Mouse (Mus musculus): ENCODE data around the gene Trpt1. TPM values are rescaled to one million over a fixed set of nuclear protein-coding genes. Genes with fewer than 3 reads are reported as not detected.

The Trpt1 gene
- polyA plus RNA-seq (2015; fragmentation: Nextera tagmentation; extraction: Ambion mirVana) = 10.0 and 10.1 TPM in 2 replicates

DNA sequence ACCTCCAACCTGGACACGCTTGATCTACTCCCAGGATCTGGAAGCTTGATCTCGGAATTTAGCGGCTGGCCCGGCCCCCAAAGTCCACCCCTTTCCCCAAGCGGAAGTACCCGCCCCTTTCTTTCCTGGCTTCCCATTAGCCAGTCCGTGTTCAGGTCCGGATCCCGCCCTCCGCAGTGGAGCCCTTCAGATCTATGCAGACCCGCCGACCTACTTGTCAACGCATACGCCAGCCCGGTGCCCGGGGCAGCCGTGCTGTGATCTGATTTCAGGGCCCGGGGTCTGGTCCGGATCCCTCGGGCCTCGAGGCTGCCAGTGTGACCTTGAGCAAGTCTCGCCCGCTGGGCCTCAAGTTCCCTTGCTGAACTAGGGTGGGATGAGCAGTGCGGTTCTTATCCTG lies at the start of gene Trpt1, which contains the start of gene Nudt22:
TSS of gene Trpt1 (plus strand) at position 126 of the 400 bp plus-strand sequence.
TSS of gene Nudt22 (minus strand) at position 112 of the 400 bp plus-strand sequence.
- Histone ChIP-seq H3K4me3 (replicated peaks) (peak within 1 kb of the TSS; percentile 63), H3K9me3 (no peaks in the 10 kb centered on the region), H3K4me1 (peaks cover 32% of the 10 kb centered on the region), H3K27me3 (replicated peaks) (no peaks in the 10 kb centered on the region), H3K36me3 (peaks cover 12% of the 10 kb centered on the region; the same call in 1 of the 2 replicates), H3K4me2 (peak within 1 kb of the TSS; percentile 82), H3K9ac (peak within 1 kb of the TSS; percentile 81), H3K27ac (peak within 1 kb of the TSS; percentile 77)
- ATAC-seq (ENCODE audit: insufficient read depth, low FRiP score, low read depth) = peak; percentile 83
- WGBS = under 1% methylated on average over 24 of the region's 24 CpGs

DNA sequence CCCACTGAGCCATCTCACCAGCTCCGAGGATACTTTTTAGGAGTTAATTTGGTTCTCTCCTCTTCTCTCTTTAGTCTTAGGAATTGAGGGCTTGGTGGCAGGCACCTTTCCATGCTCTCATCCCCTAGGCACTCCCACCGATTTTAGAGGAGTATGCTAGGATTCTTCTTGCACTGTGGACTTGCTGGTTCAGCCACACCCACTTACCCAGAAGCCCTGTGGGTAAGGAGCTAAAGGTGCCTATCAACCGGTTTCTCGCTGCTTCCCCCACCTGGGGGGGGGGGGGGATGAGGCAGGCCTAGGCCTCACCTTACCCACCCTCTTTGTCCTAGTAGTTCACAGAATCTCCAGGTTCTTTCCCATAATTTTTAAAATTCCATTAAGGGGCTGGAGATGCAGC lies 48.2 kb upstream of the Trpt1 start:
- no peak for ATAC-seq (ENCODE audit: insufficient read depth, low FRiP score, low read depth)
- Histone ChIP-seq H3K9ac (no peak overlapping the region), H3K9me3 (no peaks in the 10 kb centered on the region), H3K27me3 (replicated peaks) (no peaks in the 10 kb centered on the region), H3K4me3 (replicated peaks) (no peak overlapping the region), H3K4me2 (no peak overlapping the region), H3K27ac (no peak overlapping the region), H3K4me1 (peaks cover 20% of the 10 kb centered on the region), H3K36me3 (no peaks in the 10 kb centered on the region)
- 54% methylated on average over 4 of the region's 4 CpGs for WGBS

DNA sequence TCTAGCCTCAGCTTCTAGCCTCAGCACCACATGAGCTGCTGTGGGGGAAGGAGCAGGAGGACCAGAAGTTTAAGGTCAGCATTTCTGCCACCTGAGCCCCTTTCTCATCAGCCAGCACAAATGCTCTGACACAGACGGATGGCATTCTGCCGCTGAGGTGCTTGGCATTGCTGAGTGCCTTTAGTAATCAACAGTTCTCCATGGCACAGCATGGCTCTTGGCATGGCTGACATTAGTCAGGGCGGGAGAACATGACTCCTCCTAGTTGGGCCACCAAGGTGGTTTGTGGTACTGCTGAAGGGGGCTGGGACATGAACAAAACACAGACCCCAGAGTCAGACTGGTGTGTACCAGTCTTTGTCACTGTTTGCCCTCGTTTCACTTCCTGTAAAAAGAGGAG lies 47.7 kb upstream of the Trpt1 start:
- ATAC-seq (ENCODE audit: insufficient read depth, low FRiP score, low read depth) = no peak
- peaks cover 20% of the 10 kb centered on the region for H3K4me1 ChIP-seq
- H3K27ac ChIP-seq = no peak overlapping the region
- no peaks in the 10 kb centered on the region for H3K9me3 ChIP-seq
- H3K4me3 ChIP-seq (replicated peaks) = no peak overlapping the region
- WGBS = 84% methylated on average over 4 of the region's 4 CpGs
- no peaks in the 10 kb centered on the region for H3K27me3 ChIP-seq (replicated peaks)
- H3K4me2 ChIP-seq = no peak overlapping the region
- no peak overlapping the region for H3K9ac ChIP-seq
- no peaks in the 10 kb centered on the region for H3K36me3 ChIP-seq

DNA sequence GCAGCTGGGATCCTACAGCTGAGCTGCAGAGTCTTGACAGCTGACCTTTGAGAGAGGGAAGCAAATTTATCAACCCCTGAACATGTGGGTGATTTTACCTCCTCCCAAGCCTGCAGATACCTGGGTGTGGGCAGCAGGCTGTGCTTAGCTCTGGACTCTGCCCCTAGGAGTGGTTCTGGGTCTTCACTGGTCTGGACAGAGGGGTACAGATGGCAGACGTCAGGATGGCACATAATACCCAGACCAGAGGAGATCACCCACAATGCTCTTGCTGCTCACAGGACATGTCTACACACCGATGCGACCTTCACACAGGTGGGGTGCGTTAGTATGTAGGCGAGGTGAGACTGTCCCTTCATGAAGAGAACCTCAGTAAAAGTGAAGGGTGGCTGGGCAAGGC lies 46.4 kb upstream of the Trpt1 start:
- Histone ChIP-seq H3K36me3 (0 out of 2 replicates have a peak, but pooled peaks cover 4% of the 10 kb centered on the region), H3K9me3 (no peaks in the 10 kb centered on the region), H3K27me3 (replicated peaks) (no peaks in the 10 kb centered on the region), H3K4me2 (0 out of 2 replicates have a peak overlapping the region, but pooled peaks have one; percentile 78), H3K4me1 (peaks cover 18% of the 10 kb centered on the region), H3K4me3 (replicated peaks) (no peak overlapping the region), H3K9ac (no peak overlapping the region), H3K27ac (no peak overlapping the region)
- WGBS = 80% methylated on average over 5 of the region's 5 CpGs
- no peak for ATAC-seq (ENCODE audit: insufficient read depth, low FRiP score, low read depth)

DNA sequence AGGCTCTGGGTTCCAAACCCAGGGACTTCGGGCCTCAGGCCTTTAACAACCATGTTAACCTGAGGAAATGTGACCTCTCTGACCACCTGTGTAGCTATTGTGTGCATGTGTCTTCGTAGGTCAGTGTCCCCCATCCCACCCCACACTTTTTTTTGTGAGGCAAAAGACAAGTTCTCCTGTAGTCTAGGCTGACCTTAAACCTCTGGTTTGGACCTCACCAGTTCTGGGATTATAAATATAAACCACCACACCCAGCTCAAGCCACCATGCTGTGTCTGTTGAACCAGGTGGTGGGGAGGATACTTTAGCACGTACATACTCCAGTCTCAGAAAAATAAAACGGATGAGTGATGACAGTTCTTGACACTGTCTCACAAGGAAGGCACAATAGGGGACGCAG lies 46.0 kb upstream of the Trpt1 start:
- H3K27ac ChIP-seq = peak overlapping the region; percentile 97; the same call in 1 of the 2 replicates
- no peak for ATAC-seq (ENCODE audit: insufficient read depth, low FRiP score, low read depth)
- H3K4me1 ChIP-seq = peaks cover 18% of the 10 kb centered on the region
- peak overlapping the region; percentile 59 for H3K4me3 ChIP-seq (replicated peaks)
- H3K9ac ChIP-seq = no peak overlapping the region
- H3K36me3 ChIP-seq = peaks cover 7% of the 10 kb centered on the region; the same call in 1 of the 2 replicates
- 58% methylated on average over 5 of the region's 5 CpGs for WGBS
- no peaks in the 10 kb centered on the region for H3K9me3 ChIP-seq
- H3K27me3 ChIP-seq (replicated peaks) = no peaks in the 10 kb centered on the region
- H3K4me2 ChIP-seq = peak overlapping the region; percentile 78

DNA sequence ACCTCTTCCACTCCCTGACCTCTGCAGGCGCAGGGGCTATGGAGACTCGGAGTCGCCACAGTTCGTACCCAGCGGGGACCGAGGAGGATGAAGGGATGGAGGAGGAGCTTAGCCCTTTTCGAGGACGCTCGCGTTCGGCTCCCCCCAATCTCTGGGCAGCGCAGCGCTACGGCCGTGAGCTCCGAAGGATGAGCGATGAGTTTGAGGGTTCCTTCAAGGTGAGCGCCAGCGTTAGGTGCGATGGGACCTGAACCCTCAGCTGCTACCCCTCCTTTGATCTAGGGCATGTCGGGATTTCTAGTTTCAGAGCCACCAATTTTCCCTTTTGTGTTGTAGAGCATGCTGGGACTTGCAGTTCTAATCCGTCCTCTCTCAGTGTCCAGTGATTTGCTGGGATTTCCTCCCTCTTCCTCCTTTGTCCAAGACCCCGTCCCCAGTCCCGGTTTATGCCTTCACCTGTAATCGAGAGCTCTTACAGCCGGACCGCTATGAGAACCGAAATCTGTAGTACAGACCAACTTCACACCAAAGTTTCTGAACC lies 45.2 kb upstream of the Trpt1 start:
- peak overlapping the region; percentile 78 for H3K4me2 ChIP-seq
- peak overlapping the region; percentile 59 for H3K4me3 ChIP-seq (replicated peaks)
- peaks cover 14% of the 10 kb centered on the region for H3K36me3 ChIP-seq
- peak overlapping the region; percentile 97 for H3K27ac ChIP-seq
- ATAC-seq (ENCODE audit: insufficient read depth, low FRiP score, low read depth) = peak; percentile 15; the same call in 1 of the 2 replicates
- under 1% methylated on average over 28 of the region's 28 CpGs for WGBS
- H3K9me3 ChIP-seq = no peaks in the 10 kb centered on the region
- no peaks in the 10 kb centered on the region for H3K27me3 ChIP-seq (replicated peaks)
- H3K9ac ChIP-seq = peak overlapping the region; percentile 75
- H3K4me1 ChIP-seq = peaks cover 18% of the 10 kb centered on the region

DNA sequence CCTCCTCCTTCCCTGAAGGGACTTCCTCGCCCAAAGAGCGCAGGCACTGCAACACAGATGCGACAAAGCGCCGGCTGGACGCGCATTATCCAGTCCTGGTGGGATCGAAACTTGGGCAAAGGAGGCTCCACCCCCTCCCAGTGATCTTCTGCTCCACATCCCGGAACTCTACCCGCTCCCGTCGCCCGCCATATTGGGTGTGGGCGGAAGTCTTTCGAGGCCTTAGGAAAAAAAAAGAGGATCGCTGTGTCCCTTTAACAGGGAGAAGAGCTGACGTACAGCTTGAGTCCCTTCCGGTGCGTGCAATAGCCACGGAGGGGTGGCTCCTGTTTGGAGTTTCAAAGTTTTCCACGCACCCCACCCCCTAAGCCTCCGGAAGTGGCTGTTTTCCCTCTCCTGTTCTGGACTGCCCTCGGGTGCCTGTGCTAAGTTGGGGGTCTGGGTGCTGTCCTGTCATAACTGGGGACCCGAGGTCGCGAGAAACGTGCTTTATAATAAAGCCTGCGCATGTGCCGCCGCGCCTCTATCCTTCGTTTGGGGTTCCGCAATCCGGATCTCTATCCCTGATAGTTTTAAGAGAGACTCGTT lies 44.5 kb upstream of the Trpt1 start:
- peak overlapping the region; percentile 75 for H3K9ac ChIP-seq

DNA sequence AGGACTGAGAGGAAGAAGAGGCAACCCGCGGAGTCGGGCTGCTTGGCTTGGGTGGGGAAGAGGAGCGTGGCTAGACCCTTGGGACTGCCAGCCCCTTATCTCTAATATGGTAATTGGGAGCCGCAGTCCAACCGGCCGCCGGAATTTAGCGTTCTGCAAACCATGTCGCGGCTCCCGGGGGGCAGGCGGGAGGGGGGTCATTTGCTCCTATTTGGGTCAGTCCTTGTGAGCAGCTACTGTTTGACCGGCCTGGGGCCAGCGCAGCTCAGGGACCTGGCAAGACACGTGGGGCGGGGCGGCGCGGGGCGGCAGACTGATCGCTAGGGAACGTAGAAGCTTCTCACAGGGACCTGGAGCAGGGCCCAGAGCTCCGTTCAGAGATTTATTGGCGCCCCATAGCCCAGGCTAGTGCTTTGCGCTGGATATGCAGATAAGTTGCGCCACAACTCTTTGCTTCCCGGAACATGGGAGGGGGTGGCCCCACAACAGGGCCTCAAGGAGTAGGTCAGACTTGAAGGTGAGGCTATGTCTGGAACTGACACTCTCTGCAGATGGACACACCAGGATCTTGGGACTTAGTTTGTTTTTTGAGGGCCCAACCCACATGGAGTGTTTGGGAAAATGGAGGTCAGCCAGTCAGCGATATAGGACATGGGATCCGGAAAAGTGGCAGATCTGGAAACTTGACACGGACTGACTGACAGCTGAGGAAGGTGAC lies 43.8 kb upstream of the Trpt1 start:
- ATAC-seq (ENCODE audit: insufficient read depth, low FRiP score, low read depth) = peak; percentile 29
- H3K4me2 ChIP-seq = peak overlapping the region; percentile 78
- H3K9ac ChIP-seq = peak overlapping the region; percentile 4
- WGBS = 3% methylated on average over 31 of the region's 31 CpGs
- peaks cover 28% of the 10 kb centered on the region for H3K36me3 ChIP-seq
- peak overlapping the region; percentile 59 for H3K4me3 ChIP-seq (replicated peaks)
- H3K27ac ChIP-seq = peak overlapping the region; percentile 97
- no peaks in the 10 kb centered on the region for H3K9me3 ChIP-seq
- peaks cover 16% of the 10 kb centered on the region for H3K4me1 ChIP-seq
- no peaks in the 10 kb centered on the region for H3K27me3 ChIP-seq (replicated peaks)

More for the DNA sequence above, 44.5 kb upstream of the Trpt1 start:
- Histone ChIP-seq H3K4me3 (replicated peaks) (peak overlapping the region; percentile 59), H3K9me3 (no peaks in the 10 kb centered on the region), H3K27ac (peak overlapping the region; percentile 97), H3K4me2 (peak overlapping the region; percentile 78), H3K36me3 (peaks cover 21% of the 10 kb centered on the region), H3K27me3 (replicated peaks) (no peaks in the 10 kb centered on the region), H3K4me1 (peaks cover 18% of the 10 kb centered on the region)
- ATAC-seq (ENCODE audit: insufficient read depth, low FRiP score, low read depth) = peak; percentile 72
- under 1% methylated on average over 35 of the region's 35 CpGs for WGBS

DNA sequence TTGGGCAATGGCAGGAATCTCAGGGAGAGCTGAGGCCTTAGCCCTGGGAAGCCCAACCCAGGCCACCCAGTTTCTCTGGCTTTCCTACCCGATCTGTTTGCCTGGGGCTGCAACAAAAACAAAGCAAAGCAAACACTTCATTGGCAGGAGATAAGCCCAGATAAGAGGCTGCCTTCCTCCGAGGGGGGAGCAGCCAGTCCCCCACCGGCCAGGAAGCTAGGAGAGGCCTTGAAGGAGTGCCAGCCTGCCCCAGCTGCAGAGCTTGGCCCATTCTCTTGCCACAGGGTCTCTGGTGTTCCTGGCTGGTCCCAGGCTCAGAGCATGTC lies 43.3 kb upstream of the Trpt1 start:
- H3K36me3 ChIP-seq = peaks cover 33% of the 10 kb centered on the region
- H3K9ac ChIP-seq = peak overlapping the region; percentile 4; the same call in 1 of the 2 replicates
- WGBS = 8% methylated on average over 3 of the region's 3 CpGs
- peak; percentile 29 for ATAC-seq (ENCODE audit: insufficient read depth, low FRiP score, low read depth)
- H3K4me1 ChIP-seq = peaks cover 15% of the 10 kb centered on the region
- peak overlapping the region; percentile 78 for H3K4me2 ChIP-seq
- H3K27ac ChIP-seq = peak overlapping the region; percentile 97
- H3K27me3 ChIP-seq (replicated peaks) = no peaks in the 10 kb centered on the region
- peak overlapping the region; percentile 59 for H3K4me3 ChIP-seq (replicated peaks)
- H3K9me3 ChIP-seq = no peaks in the 10 kb centered on the region

DNA sequence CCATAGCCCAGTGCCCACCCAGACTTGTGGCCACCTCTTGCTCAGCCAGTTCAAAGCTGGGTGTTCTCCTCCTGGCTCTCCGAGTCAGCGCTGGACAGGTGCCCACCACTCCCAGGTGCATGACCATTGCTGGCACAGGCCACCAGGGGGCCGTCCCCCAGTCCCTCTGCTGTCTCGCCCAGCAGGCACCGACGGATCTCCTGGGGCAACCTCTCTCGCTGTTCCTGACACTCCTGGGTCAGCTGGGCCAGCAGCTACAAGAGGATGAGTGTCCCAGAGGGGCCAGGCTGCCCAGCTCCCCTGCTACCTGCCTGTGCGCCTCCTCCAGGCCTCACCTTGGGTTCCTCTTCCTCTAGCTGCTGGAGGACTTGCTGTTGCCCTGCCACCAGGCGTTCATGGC lies 41.9 kb upstream of the Trpt1 start:
- H3K4me1 ChIP-seq = peaks cover 15% of the 10 kb centered on the region
- H3K36me3 ChIP-seq = peaks cover 45% of the 10 kb centered on the region
- 49% methylated on average over 9 of the region's 9 CpGs for WGBS

DNA sequence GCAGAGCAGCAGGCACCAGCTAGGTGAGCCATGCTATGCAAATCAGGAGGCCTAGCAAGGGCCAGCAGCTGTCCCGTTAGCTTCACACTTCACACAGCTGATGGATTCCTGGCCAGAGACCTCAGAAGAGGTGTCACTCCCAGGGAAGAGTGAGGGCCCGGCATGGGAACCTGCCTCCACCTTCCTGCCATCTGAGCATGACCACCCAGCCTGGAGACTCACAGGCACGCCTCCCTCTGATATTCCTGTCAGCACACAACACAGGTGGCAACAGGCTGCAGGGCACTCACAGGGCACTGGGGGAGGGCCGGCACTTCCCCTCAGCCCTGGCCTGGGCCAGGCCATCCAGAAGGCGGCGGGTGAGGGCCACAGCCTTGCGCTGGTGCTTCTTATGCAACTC lies 40.5 kb upstream of the Trpt1 start:
- H3K9ac ChIP-seq = no peak overlapping the region
- H3K4me1 ChIP-seq = peaks cover 12% of the 10 kb centered on the region
- no peak overlapping the region for H3K27ac ChIP-seq
- H3K4me2 ChIP-seq = no peak overlapping the region
- H3K9me3 ChIP-seq = no peaks in the 10 kb centered on the region
- peaks cover 57% of the 10 kb centered on the region for H3K36me3 ChIP-seq
- 62% methylated on average over 7 of the region's 7 CpGs for WGBS
- no peak for ATAC-seq (ENCODE audit: insufficient read depth, low FRiP score, low read depth)
- H3K27me3 ChIP-seq (replicated peaks) = no peaks in the 10 kb centered on the region
- H3K4me3 ChIP-seq (replicated peaks) = no peak overlapping the region

More for the DNA sequence above, 41.9 kb upstream of the Trpt1 start:
- no peak overlapping the region for H3K4me2 ChIP-seq
- no peak for ATAC-seq (ENCODE audit: insufficient read depth, low FRiP score, low read depth)
- no peak overlapping the region for H3K27ac ChIP-seq
- no peak overlapping the region for H3K9ac ChIP-seq
- no peaks in the 10 kb centered on the region for H3K9me3 ChIP-seq
- no peaks in the 10 kb centered on the region for H3K27me3 ChIP-seq (replicated peaks)
- H3K4me3 ChIP-seq (replicated peaks) = no peak overlapping the region

DNA sequence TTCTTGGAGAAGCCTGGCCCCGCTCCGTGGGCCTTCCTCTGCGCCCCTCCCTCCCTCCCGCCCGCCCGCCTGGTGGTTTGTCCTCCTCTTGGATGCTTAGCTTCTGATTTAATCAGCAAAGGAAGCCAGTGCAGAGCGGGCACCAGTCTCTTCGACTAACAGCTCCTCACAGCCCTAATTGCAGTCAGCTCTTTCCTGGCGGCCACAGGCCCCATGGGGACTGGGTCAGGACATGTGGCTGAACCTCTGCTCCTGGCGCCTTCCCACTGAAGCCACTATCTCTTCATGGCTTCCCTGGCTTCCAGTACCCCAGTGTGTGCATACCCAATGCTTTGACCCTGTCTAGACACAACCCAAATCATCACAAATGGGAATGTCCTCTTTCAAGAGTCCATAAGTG lies 39.5 kb upstream of the Trpt1 start:
- Histone ChIP-seq H3K9me3 (no peaks in the 10 kb centered on the region), H3K4me1 (peaks cover 12% of the 10 kb centered on the region), H3K9ac (no peak overlapping the region), H3K27ac (no peak overlapping the region), H3K4me2 (no peak overlapping the region), H3K4me3 (replicated peaks) (no peak overlapping the region), H3K36me3 (peaks cover 62% of the 10 kb centered on the region), H3K27me3 (replicated peaks) (no peaks in the 10 kb centered on the region)
- WGBS = 83% methylated on average over 10 of the region's 10 CpGs
- no peak for ATAC-seq (ENCODE audit: insufficient read depth, low FRiP score, low read depth)
